In genomic region chr6:29506834-29507233, GRCm38 (mm10) we compare ENCODE assay signal across 1 mouse cellular context.
TF ChIP-seq lines count a peak whose summit lies in the region.

No protein-coding gene starts in this region.

TF ChIP-seq in MEL, 35 proteins besides CTCF, POLR2A, EP300 and RAD21 (continued from another document):
- TF ChIP-seq MAX (IDR thresholded peaks at IDR 0.05; ENCODE audit: low read length), result no peak
- TF ChIP-seq UBTF (IDR thresholded peaks at IDR 0.05; ENCODE audit: borderline replicate concordance, insufficient read depth, low read depth, low read length), result no peak
- no peak for TF ChIP-seq ELF1 (IDR thresholded peaks at IDR 0.05; ENCODE audit: low read depth, low read length)
- TF ChIP-seq NRF1 (IDR thresholded peaks at IDR 0.05; ENCODE audit: insufficient read depth, low read depth, low read length, poor library complexity, severe bottlenecking), result no peak
- no peak for TF ChIP-seq BHLHE40 (IDR thresholded peaks at IDR 0.05; ENCODE audit: borderline replicate concordance, low read depth, low read length)
- no peak for TF ChIP-seq CHD1 (IDR thresholded peaks at IDR 0.05; ENCODE audit: low read depth, low read length)
- TF ChIP-seq TCF12 (IDR thresholded peaks at IDR 0.05; ENCODE audit: low read depth, low read length), result no peak
- no peak for TF ChIP-seq SMC3 (IDR thresholded peaks at IDR 0.05; ENCODE audit: low read depth, low read length)
- no peak for TF ChIP-seq ZMIZ1 (IDR thresholded peaks at IDR 0.05; ENCODE audit: low read depth, low read length)
- TF ChIP-seq KAT2A (conservative IDR thresholded peaks at IDR 0.05; ENCODE audit: low read depth, low read length), result no peak
- no peak for TF ChIP-seq CHD2 (IDR thresholded peaks at IDR 0.05; ENCODE audit: low read length)
- TF ChIP-seq USF2 (IDR thresholded peaks at IDR 0.05; ENCODE audit: borderline replicate concordance in 1 of 2, insufficient read depth in 1 of 2, low read depth in 1 of 2, low read length in 2 of 2), result no peak
- TF ChIP-seq MAZ (IDR thresholded peaks at IDR 0.05; ENCODE audit: low read depth, low read length), result no peak
- TF ChIP-seq NELFE (IDR thresholded peaks at IDR 0.05; ENCODE audit: low read depth, low read length), result no peak
